Mouse (Mus musculus): Measurements from ENCODE around the gene Plekha3.
A peak's percentile ranks its signal among the peaks of the same experiment; 100 is the strongest.

The Plekha3 gene

GRCm38 (mm10) chr2:76674725-76675427 lies at the start of gene Plekha3:
Gene Plekha3, plus strand, starts transcription at chr2:76675281.
- peak; percentile 75 for DNase-seq (ENCODE audit: low spot score)

DNA sequence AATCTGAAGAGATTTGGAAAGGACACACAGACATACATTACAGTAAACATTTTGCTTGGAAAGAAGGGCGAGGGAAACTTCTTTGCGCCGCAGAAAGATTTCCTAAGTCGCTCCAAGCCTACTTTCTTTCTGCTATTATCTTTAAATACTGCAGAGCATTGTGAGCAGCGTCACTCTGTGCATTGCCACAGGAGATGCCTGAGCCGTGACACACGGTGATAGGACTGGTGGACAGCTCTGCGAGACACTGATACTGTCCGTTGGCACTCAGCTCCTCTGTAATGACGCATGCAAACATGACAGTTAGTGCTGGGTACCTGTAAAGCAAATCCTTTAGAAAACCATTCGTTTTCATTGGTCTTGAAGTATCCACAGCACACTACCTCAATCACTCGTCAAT lies 44.8 kb upstream of the Plekha3 start:
- DNase-seq (ENCODE audit: low spot score): no peak

DNA sequence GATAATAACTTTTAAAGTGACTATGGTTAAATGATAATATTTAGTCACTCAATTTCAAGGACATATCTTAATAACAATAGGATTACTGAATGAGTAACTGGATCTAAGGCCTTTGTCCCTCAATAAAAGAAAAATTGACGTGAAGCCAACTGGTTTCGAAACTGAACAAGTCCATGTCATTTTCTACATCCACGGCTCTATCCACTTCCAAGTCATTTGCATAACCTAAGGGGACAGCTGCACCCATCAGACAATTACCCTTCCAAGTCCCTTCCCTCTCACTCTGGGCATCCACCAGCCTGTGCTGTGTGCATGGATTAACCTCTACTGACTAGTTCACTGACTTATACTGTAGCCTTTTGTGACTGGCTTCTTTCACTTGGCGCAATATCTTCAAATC lies 43.5 kb upstream of the Plekha3 start:
- DNase-seq (ENCODE audit: low spot score): no peak

- no peak for DNase-seq (ENCODE audit: low spot score)
Observed at GRCm38 (mm10) chr2:76639637-76640036, 35.4 kb upstream of the Plekha3 start.

DNA sequence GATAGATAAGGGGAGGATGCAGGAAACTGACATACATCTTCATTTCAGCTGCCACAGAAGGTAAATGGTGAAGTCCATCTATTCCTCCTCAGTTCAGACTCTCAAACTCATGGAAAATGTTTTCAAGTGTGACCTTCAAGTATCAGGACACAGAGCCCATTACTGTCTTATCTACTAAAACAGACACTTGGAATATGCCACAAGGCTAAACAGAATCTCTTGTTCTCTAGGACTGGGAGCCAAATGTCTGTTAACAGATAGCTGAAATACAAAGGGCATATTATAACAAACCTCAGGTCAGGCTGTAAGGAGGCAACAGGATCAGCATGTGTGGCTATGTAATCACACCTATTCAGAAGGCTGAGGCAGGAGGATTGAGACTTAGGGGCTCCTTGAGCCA lies 31.3 kb upstream of the Plekha3 start:
- no peak for DNase-seq (ENCODE audit: low spot score)

- DNase-seq (ENCODE audit: low spot score): no peak
Observed at GRCm38 (mm10) chr2:76647441-76647869, 27.6 kb upstream of the Plekha3 start.

DNA sequence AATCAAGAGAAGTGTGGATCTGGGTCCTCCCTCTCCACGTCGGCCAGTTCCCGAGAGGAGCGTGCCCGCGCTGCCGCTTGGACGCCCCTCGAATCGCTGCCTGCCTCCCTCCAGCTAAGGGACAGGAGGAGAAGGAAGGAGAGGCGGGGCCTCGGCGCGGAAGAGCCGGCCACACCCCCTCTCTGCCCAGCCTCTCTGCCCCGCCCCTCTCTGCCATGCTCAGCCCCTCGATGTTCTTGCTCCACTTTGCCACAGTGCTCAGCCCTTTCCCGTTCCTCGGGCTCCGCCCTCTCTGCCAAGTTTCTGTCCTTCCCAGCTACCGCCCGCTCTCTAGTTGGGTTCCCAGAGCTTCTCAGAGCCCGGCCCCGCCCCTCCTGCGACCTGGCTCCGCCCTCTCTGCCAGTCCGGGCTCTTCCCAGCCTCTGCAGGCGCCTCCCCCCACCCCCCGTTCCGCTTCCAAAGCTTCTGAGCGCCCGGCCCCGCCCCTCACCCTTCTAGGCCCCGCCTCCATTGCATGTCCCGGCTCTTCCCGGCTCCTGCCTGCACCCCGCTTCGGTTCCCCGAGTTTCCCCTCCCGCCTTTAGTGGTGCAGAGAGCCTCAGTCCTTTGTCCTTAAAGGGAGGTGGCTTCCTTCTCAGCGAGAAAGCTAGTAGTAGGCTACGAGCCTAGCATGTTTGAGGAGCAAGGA lies 27.1 kb upstream of the Plekha3 start, which contains the start of the genes Prkra and Pjvk:
Prkra (minus strand) TSS at position 133 of the 688 bp plus-strand sequence.
Pjvk (plus strand) TSS at position 594 of the 688 bp plus-strand sequence.
- peak; percentile 99 for DNase-seq (ENCODE audit: low spot score)

- no peak for DNase-seq (ENCODE audit: low spot score)
Observed at GRCm38 (mm10) chr2:76648666-76649141, 26.4 kb upstream of the Plekha3 start.

GRCm38 (mm10) chr2:76653070-76653469 lies 22.0 kb upstream of the Plekha3 start:
- DNase-seq (ENCODE audit: low spot score): no peak

- DNase-seq (ENCODE audit: low spot score): no peak
Observed at GRCm38 (mm10) chr2:76654646-76655045, 20.4 kb upstream of the Plekha3 start.

GRCm38 (mm10) chr2:76655444-76655843 lies 19.6 kb upstream of the Plekha3 start:
- DNase-seq (ENCODE audit: low spot score): no peak

- DNase-seq (ENCODE audit: low spot score): no peak
Observed at GRCm38 (mm10) chr2:76655982-76656381, 19.1 kb upstream of the Plekha3 start.

GRCm38 (mm10) chr2:76658551-76658950 lies 16.5 kb upstream of the Plekha3 start:
- no peak for DNase-seq (ENCODE audit: low spot score)

DNA sequence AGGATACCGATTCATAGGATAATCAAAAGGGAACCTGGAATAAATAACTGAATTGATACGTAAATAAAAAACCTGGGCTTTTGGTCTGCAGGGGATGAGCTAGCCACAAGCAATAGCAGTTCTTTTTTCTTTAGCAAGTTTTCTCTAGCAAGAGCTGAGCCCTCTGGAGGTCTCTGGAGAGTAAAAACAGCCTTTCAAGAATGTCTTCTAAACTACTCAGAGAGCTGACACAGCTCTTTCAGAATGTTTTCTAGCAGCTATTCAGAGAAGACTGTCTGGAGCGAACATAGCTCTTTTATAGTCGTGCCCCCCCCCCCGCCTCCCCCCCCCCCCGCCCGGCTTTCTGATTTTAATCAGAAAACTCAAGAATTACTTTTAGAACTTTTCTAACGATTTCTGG lies 15.7 kb upstream of the Plekha3 start:
- no peak for DNase-seq (ENCODE audit: low spot score)

- DNase-seq (ENCODE audit: low spot score): no peak
Observed at GRCm38 (mm10) chr2:76665531-76665930, 9.6 kb upstream of the Plekha3 start.

- no peak for DNase-seq (ENCODE audit: low spot score)
Observed at GRCm38 (mm10) chr2:76667200-76667599, 7.9 kb upstream of the Plekha3 start.

- no peak for DNase-seq (ENCODE audit: low spot score)
Observed at GRCm38 (mm10) chr2:76671641-76672040, 3.4 kb upstream of the Plekha3 start.

DNA sequence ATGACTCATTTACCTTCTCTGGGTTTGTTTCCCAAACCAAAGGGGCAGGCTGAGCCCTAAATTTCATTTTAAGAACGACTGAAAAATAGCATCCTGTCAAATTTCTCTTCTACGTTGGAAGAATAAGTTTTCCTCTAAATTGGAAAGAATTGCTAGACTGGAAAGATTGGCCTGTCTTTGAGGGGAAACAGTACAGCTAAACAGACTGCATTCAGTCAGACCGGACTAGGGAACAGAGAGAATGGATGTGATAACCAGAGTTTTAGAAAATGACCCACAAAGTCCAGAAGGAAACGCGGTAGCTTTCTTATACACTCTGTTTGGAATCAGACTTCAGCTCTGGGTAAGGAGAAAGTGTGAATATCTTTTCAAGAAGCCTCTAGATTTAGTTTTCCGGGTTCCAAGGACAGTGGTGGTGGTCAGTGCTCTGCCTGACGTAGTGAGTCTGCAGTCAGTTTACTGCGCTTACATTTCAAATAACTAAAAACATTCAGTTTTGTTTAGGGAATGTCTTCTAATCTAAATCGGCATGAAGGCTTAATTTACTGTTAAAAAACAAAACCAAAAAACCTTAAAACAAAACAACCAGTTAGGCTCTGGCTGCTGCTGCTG lies 2.8 kb upstream of the Plekha3 start:
- DNase-seq (ENCODE audit: low spot score): no peak

GRCm38 (mm10) chr2:76672966-76673392 lies 2.1 kb upstream of the Plekha3 start, which contains the start of gene Fkbp7:
Gene Fkbp7, minus strand, starts transcription at chr2:76673116.
- peak; percentile 84 for DNase-seq (ENCODE audit: low spot score)

GRCm38 (mm10) chr2:76673472-76674081 lies 1.5 kb upstream of the Plekha3 start:
- DNase-seq (ENCODE audit: low spot score): peak; percentile 57

DNA sequence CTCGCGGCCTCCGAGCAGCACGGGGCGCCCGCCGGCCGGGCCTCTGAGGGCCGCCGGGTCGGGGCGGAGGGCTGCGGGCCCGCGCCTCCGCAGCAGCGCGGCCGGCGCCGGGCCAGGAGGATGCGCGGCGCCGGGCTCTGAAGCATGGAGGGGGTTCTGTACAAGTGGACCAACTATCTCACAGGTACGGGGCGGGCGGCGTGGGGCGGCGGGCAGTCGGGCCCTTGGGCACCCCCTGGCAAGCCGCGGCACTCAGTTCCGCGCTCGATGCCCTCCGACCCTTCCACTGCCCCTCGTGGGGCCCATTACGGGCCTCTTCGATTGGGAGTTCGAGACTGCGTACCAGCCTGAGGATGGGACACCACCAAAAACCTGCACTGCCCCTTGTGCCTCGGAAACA lies 370 bp downstream of the Plekha3 start:
- DNase-seq (ENCODE audit: low spot score): no peak

- no peak for DNase-seq (ENCODE audit: low spot score)
Observed at GRCm38 (mm10) chr2:76675949-76676348, 868 bp downstream of the Plekha3 start.
